In the genomic region with DNA sequence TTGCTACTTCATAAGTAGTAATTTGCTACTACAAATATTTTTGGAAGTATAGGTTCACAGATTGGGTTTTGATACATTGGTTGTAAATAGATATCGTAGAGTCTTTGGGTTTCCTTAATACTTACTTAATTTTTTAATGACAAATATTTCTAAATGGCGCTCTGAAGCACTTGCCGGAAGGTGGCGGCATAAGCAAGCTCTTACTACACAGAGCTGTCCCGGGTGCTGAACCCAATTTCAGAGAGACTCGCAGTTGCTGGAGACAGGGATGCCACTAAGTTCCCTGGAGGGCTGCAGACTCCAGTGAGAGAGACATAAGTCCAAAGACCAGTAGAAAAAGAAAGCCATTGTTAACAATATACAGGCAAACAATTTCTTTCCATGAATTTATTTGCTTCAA, we compare ENCODE assay signal across 9 mouse cellular contexts. TPM values are rescaled to one million over a fixed set of nuclear protein-coding genes. Genes with fewer than 3 reads are reported as not detected.
DNase-seq lines count a peak whose midpoint lies in the region; ATAC-seq and TF ChIP-seq lines count a peak whose summit lies in the region.
"Had no signal": no experiment of that assay in that cellular context is flagged by ENCODE, and none has a peak within 500 bp of the region (broad histone marks: within the 10 kb centered on the region; RNA-seq: fewer than 3 reads in every experiment).

No protein-coding gene starts in this region.

- H3K9me3 ChIP-seq in limb, embryonic 14.5 days (ENCODE audit: control insufficient read depth, low read length) = no peaks in the 10 kb centered on the region
- H3K9me3 ChIP-seq in neural tube, embryonic 13.5 days = no peaks in the 10 kb centered on the region

- TF ChIP-seq POLR2A in cortical plate, adult 2 months (IDR thresholded peaks at IDR 0.05; ENCODE audit: extremely low read depth, insufficient read depth, low read length) = no peak
- no peak for TF ChIP-seq POLR2A in limb, embryonic 14.5 days (IDR thresholded peaks at IDR 0.05; ENCODE audit: borderline replicate concordance, extremely low read depth, insufficient read depth, insufficient read length)

- WGBS in limb, embryonic 14.5 days = 5% methylated on average over 6 of the region's 6 CpGs
- 5% methylated on average over 6 of the region's 6 CpGs for WGBS in neural tube, embryonic 13.5 days

- H3K36me3 ChIP-seq in limb, embryonic 14.5 days (ENCODE audit: control insufficient read depth, insufficient read depth, low read length) = no peaks in the 10 kb centered on the region
- no peaks in the 10 kb centered on the region for H3K36me3 ChIP-seq in neural tube, embryonic 13.5 days

- DNase-seq in kidney, adult 8-10 months = peak; percentile 2 to 43
- no peak for DNase-seq in kidney, adult 11 months
- DNase-seq in adipocyte (ENCODE audit: low spot score) = peak; percentile 45
- peak; percentile 24 for DNase-seq in hindlimb bud, embryonic 11.5 days (ENCODE audit: extremely low spot score, low read depth, low spot score)
- peak; percentile 78 for DNase-seq in limb, embryonic 14.5 days (ENCODE audit: low spot score)

- H3K9ac ChIP-seq in limb, embryonic 14.5 days (ENCODE audit: low read depth, low read length, severe bottlenecking) = no peak overlapping the region
- H3K9ac ChIP-seq in neural tube, embryonic 13.5 days = no peak overlapping the region

- no peaks in the 10 kb centered on the region for H3K4me1 ChIP-seq in cortical plate, adult 2 months (ENCODE audit: control insufficient read depth, insufficient read depth, low read length)
- no peaks in the 10 kb centered on the region for H3K4me1 ChIP-seq in limb, embryonic 14.5 days (ENCODE audit: control insufficient read depth, insufficient read depth, low read length)
- peaks cover 17% of the 10 kb centered on the region for H3K4me1 ChIP-seq in neural tube, embryonic 13.5 days (replicated peaks)

- TF ChIP-seq CTCF in cortical plate, adult 2 months (IDR thresholded peaks at IDR 0.05; ENCODE audit: extremely low read depth, insufficient read depth, low read length) = peak; percentile 67

- no peak overlapping the region for H3K4me2 ChIP-seq in limb, embryonic 14.5 days (replicated peaks; ENCODE audit: low read depth, low read length, severe bottlenecking)
- H3K4me2 ChIP-seq in neural tube, embryonic 13.5 days = no peak overlapping the region

- H3K4me3 ChIP-seq in cortical plate, adult 2 months (ENCODE audit: insufficient read depth, low read length) = no peak overlapping the region
- no peak overlapping the region for H3K4me3 ChIP-seq in limb, embryonic 14.5 days (replicated peaks; ENCODE audit: low read length)
- no peak overlapping the region for H3K4me3 ChIP-seq in neural tube, embryonic 13.5 days

- ATAC-seq in limb, embryonic 14.5 days (ENCODE audit: low FRiP score, low read depth) = no peak
- ATAC-seq in neural tube, embryonic 13.5 days (ENCODE audit: low read depth) = peak; percentile 62; the same call in 1 of the 2 replicates
- ATAC-seq in erythroid progenitor cell, adult 5-6 weeks (replicated peaks; ENCODE audit: low FRiP score, poor library complexity, severe bottlenecking) = no peak

- H3K27ac ChIP-seq in cortical plate, adult 2 months (ENCODE audit: insufficient read depth, low read length) = no peak overlapping the region
- H3K27ac ChIP-seq in limb, embryonic 14.5 days (replicated peaks; ENCODE audit: low read depth, low read length) = no peak overlapping the region
- H3K27ac ChIP-seq in neural tube, embryonic 13.5 days (replicated peaks) = no peak overlapping the region

- peaks cover 41% of the 10 kb centered on the region for H3K27me3 ChIP-seq in limb, embryonic 14.5 days (ENCODE audit: control insufficient read depth, insufficient read depth, low read length)
- H3K27me3 ChIP-seq in neural tube, embryonic 13.5 days = peaks cover 48% of the 10 kb centered on the region

RNA-seq across cellular contexts. Expression of gene Htr1a, which starts 0.9 kb away (rescaled TPM):
- polyA plus RNA-seq in cortical plate, adult 2 months (2012; rRNA removed) = 8.0 and 10.3 TPM in 2 replicates
- polyA plus RNA-seq in limb, embryonic 14.5 days (2012; rRNA removed) = 0.08 and 0.10 TPM in 2 replicates
- polyA plus RNA-seq in limb, embryonic 14.5 days (2014; fragmentation: Nextera tagmentation; extraction: Ambion mirVana) = 0.10 and 0.14 TPM in 2 replicates
- polyA plus RNA-seq in neural tube, embryonic 13.5 days (2015; fragmentation: Nextera tagmentation; extraction: Ambion mirVana) = 1.2 and 1.4 TPM in 2 replicates
- total RNA-seq in erythroid progenitor cell, adult 5-6 weeks (2015; ENCODE audit: low replicate concordance) = not detected in 2 replicates
- not detected in 2 replicates for total RNA-seq in erythroid progenitor cell, adult 5-6 weeks (2017; ENCODE audit: low replicate concordance)
- total RNA-seq: heart, adult 18-20 months had no signal
